Mouse (Mus musculus): ENCODE measurements at regions not wholly inside any gene's neighbourhood (a gene's known extent, or its start where the extent isn't known, plus 50 kb on each side); places are given as distances from the start of the nearest gene placed in this dataset.

DNA sequence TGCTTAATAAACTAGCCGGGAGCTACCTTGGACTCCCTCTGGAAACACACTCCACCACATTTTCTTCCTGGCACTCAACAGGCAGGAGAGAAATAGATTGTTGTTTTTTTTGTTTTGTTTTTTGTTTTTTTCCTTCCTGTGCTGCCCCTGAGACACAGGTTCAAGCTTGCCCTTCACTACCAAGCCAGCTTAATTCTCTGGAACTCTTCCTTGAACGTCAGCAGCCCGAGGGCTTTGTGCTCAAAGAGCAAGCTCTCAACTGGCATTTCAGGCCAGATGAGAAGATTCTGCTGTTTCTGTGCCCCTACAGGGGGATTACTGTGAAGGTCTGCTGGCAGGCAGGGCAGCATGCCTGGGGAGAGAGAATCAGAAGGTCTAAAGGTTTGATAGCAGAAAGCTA lies 109.8 kb downstream of the 2410131K14Rik start:
- TF ChIP-seq HCFC1 (IDR thresholded peaks at IDR 0.05; ENCODE audit: borderline replicate concordance, insufficient read depth, low read length) (no peak), ZNF384 (IDR thresholded peaks at IDR 0.05; ENCODE audit: low read depth, low read length) (no peak), ZC3H11A (IDR thresholded peaks at IDR 0.05; ENCODE audit: borderline replicate concordance, low read depth, low read length) (no peak), CHD2 (IDR thresholded peaks at IDR 0.05; ENCODE audit: low read depth, low read length) (no peak), MAFK (IDR thresholded peaks at IDR 0.05; ENCODE audit: insufficient read depth, low read depth, low read length) (no peak)
